Mouse (Mus musculus): ENCODE measurements around the gene Eva1c.

Gene Eva1c

DNA sequence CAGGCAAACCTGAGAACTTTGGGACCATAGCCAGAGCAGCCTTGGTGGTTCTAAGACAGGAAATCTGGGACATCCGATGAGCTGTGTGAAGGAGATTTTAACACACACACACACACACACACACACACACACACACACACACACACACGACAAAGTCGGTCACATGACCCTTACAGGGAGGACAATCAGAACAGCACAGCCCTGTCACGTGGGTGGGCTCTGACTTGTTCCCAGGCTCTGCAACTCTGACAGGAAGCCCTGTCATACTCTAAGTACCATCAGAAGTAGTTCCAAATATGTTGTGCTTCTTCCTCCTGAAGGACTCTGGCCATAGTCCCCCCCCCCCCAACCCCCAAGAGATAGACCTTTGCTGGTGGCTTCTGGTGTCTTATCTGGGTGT is 74.8 kb downstream of the Eva1c start:
- in situ Hi-C loops (cut with MboI; ENCODE audit: unreplicated experiment in 2 of 2), result no loop called here

DNA sequence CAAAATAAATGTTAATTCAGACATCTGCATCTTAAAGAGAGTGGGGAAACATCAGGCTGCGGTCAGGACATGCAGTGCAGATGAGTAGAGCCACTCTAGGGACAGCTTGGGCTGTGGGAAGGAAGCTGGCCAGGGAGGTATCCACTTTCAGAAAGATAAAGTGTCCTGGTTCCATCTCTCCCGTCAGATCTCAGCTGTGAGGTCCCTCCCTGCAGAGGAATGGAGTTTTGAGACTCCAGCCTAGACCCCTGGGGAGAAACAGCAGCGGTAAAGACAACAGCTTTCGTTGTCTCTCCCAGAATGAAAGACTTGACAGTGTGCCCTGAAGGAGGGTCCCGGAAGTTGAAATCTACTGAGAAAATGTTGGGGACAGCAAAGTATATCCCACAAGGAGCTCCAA is 76.8 kb downstream of the Eva1c start:
- in situ Hi-C loops (cut with MboI; ENCODE audit: unreplicated experiment in 2 of 2), result no loop called here

DNA sequence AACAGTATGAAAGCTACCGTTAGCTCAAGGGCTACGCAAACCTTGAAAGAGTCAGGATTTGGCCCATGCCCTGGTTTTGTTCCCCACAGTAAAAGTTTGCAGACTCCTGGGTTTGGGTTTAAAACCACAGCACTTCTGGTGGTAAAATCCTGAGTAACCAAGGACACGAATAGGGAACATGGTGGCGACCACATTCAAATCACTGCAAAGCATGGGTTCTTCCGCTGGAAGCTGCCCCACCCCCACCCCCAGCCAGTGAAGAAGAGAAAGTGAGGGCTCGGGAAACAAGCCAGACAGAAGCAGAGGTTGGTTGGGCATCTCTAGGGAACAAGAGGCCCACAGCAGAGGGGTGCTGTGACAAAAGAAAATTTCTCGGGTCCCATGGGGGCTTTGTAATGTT is 80.7 kb downstream of the Eva1c start:
- in situ Hi-C loops (cut with MboI; ENCODE audit: unreplicated experiment in 2 of 2), result no loop called here

DNA sequence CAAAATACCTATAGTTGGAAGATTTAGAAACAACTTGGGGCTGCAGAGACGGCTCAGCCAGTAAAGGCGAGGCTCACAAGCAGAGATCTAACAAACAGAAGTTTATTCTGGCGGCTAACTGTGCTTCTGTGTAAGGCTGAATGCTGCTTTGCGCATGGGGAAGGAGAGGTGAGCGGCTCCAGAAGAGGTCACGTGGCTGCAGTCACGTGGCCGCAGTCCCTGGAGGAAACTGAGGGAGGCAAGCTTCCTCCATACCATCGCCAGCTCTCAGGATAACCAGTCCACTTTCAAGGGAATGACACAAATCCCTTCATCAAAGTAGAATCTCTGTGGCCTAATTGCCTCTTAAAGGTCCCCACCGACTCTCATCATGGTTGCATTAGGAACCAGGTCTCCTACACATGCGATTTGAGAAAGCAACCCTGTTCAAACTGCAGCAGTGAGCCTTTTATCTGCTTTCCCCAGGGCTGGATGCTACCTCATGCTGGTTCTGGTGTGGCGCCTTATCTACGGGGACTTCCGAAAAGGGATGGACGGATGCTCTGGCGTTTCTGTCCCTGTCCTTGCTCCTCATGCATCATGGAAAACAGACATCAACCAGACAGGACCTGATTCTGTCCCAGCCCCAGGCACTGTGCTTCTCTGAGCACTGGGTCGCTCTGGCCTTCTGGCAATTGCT is 84.5 kb downstream of the Eva1c start:
- in situ Hi-C loops (cut with MboI; ENCODE audit: unreplicated experiment in 2 of 2), result no loop called here

DNA sequence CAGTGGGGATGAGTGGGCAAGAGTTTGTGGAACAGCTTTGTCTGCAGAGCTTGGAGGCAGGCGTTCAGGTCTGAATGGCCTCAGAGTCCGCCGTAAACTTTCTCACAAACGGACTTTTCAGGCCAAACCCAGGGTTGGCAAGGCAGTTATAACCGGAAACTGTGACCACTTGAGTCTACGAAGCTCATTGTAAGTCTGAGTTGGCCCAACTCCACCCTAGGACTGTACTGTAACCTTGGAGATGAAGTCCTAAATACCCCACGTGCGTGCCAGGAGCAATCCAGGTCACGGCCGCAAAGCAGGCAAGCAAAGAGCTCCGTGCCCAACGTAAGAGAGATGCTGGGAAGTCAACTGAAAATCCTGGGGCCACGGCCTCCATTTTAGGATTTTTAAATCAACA is 85.2 kb downstream of the Eva1c start:
- in situ Hi-C loops (cut with MboI; ENCODE audit: unreplicated experiment in 2 of 2), result no loop called here

DNA sequence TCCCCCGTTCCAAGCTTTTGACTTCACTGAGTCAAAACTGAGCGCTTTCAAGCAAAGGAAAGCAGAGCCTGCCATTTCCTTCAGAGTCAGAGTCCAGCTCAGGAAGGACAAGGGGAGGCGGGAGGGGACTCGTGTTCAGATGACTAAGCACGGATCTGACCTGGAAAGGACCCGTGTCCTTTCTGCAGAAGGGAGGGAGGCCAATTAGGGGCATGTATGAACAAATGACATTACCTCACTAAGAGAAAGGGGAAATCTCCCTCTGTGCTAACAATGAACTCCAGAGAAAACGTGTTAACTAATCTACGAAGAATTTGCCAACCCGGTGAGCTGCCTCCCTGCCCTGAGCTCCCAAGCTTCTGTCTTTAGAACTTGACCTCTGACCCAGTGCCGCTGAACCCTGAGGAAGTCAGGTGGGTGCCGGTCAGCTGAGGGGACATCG is 89.5 kb downstream of the Eva1c start:
- in situ Hi-C loops (cut with MboI; ENCODE audit: unreplicated experiment in 2 of 2), result no loop called here

DNA sequence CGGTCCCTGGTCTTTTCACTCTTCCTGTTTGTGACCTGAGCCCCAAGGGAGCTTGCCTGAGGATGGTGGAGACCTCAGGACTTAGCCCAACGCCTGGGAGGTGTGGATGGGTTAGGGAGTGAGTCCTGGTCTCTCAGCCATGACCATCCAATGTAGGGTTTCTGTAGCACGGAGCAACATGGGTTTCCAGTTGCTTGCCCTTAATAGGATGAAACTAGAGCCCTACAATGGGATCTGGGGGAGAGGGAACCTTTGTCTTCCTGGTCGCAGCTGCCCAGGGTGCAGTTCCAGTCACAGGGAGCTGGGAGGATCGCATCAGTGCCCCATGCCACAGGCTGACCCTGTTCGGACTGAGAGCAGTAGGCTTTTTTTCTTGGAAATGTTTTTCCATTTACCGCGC is 90.6 kb downstream of the Eva1c start:
- in situ Hi-C loops (cut with MboI; ENCODE audit: unreplicated experiment in 2 of 2), result no loop called here

DNA sequence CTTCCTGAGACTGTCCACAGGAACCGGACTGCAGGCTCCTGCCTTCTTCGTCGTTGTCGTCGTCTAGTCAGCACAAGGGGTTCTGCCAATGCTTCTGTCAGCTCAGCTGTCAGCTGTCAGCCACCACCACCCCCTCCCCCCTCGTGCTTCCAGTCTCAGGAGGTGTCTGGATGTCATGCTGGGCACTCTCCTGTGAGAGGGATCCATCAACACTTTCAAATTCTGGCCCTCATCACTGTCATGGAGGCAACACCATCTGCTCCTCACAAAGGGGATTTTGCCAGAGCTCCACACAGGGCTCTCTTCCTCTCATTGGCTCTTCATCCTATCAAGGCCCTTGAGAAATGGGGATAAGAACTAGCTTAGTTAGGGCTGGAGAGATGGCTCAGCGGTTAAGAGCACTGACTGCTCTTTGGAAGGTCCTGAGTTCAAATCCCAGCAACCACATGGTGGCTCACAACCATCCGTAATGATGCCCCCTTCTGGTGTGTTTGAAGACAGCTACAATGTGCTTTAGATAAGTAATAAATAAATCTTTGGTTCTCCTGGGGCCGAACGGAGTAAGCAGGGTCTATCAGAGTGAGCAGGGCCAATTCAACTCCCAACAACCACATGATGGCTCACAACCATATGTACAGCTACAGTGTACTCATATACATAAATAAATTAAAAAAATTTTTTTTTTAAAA is 95.1 kb downstream of the Eva1c start:
- in situ Hi-C loops (cut with MboI; ENCODE audit: unreplicated experiment in 2 of 2), result loop anchor here in 1 of 2 experiments (5.0 kb wide), 1 partner anchor 99 kb away; no protein-coding TSS in a partner anchor

DNA sequence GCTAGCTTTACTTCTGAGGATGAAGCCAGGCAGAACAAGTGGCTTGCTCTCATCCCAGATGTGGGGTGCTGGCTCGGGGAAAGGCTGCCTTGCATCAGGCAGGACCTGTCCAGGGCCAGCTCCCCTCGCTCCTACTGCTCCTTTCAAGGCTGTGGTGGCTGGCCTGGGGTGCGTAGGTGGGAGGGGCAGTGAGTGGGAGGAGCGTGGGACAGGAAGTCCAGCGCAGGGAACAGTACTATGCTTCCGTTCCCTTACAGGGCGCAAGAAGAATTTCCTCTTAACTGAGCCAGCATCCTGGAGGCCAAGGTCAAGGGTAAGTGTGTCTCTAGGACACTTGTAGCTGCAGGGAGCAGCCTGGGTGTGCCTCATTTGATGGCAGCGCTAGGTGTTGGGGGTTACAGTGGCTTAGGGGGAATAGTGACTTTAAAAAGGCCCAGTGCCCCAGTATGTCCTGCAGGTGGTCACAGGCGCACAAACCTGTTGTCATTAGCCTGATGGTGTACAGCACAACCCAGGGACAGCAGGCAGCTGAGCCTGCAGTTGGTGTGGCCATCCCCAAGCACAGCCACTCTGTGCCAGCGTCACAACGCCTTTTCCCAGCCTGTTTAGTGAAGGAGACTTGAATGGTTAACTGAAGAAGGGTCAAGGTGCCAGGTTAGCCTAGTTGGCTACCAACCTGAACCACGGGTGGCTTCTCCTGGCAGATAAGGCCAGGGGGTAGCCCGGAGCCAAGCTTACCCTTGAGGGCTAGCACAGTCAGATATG is 98.3 kb downstream of the Eva1c start:
- in situ Hi-C loops (cut with MboI; ENCODE audit: unreplicated experiment in 2 of 2), result loop anchor here (5.0 to 25.0 kb wide), 3 partner anchors 102 to 687 kb away; no protein-coding TSS in a partner anchor

DNA sequence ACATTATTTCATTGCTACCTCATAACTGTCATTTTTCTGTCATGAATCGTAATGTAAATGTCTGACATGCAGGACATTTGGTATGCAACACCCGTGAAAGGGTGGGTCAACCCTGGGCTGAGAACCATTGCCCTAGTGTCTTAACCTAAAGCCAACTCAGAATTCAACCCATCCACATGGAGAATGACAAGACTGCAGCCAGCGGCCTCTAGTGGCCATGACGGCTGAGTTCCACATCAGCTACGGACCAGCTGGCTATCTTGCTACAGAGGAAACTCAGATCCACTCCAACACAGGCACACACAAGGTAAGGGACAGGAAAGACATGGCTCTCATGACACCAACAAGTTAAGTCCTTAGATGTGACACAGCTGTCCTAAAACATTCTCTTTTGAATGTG is 98.9 kb downstream of the Eva1c start:
- in situ Hi-C loops (cut with MboI; ENCODE audit: unreplicated experiment in 2 of 2), result loop anchor here (25.0 kb wide), 2 partner anchors 213 to 688 kb away; no protein-coding TSS in a partner anchor

DNA sequence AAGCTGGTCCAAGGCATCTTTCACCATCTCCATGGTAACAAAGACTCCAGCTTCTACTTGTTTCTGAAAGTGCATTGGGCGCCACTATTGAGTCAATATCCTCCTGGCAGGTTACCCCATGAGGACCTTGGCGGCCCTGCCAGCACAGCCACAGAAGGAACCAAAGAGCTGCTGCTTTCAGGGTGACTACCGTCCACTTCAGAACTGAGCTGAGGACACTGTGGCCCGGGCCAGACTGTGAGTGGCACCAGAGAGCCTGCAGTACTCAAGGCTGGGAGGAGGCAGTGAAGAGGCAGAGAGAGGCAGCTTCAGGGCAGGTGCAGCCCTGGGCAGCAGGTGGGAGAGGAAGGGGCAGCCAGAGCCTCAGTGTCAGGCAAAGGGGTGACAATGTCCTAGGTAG is 100.9 kb downstream of the Eva1c start:
- in situ Hi-C loops (cut with MboI; ENCODE audit: unreplicated experiment in 2 of 2), result loop anchor here (25.0 kb wide), 2 partner anchors 215 to 690 kb away; no protein-coding TSS in a partner anchor

DNA sequence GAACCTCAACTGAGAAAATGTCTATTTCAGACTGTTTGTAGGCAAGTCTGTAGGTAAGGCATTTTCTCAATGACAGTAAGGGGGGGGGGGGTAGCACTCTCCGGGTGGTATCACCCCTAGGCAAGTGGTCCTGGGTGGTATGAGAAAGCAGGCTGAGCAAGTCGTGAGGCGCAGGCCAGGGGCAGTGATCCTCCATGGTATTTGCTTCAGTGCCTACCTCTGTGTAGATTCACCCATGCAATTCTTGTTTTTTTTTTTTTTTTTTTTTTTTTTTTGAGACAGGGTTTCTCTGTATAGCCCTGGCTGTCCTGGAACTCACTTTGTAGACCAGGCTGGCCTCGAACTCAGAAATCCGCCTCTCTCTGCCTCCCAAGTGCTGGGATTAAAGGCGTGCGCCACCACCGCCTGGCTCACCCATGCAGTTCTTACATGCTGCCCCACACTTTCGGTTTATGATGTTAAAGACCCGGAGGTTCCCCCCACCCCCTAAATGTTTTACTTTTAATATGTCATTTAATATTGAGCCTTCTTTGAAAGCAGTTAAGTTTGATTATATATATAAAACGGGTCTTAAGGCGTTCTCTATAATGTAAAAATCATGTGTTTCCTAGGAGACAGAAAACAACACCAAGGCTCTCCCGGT is 107.1 kb downstream of the Eva1c start:
- in situ Hi-C loops (cut with MboI; ENCODE audit: unreplicated experiment in 2 of 2), result loop anchor here (10.0 to 25.0 kb wide), 7 partner anchors 81 to 1371 kb away; partner anchors contain the start of genes Paxbp1 (in 2 of the 2), Smim11 (in 1 of the 2), Synj1 (in 1 of the 2) and Urb1 (in 1 of the 2)

DNA sequence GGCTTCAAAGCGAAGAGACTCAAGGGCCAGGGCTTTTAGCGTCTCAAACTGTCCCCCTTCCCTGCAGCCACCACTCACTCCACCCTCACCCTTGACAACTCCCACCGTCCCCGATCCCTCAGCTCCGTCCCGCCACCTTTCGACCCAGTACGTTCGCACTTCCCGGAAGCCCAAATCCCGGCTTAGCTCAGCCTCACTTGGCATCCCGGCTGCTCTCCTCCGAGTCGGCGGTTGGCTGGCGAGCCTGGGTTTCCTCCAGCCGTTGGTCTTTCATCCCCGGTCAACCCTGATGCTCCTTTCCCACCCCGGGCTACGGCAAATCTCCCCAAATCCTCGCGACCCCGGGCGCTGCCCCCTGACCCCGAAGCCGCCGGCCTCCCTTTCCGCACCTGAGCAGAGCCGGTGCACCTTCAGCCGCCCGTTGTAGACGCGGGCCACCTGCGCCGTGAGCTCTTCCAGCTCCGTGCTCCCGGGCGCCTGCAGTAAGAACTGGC is 107.7 kb downstream of the Eva1c start:
- in situ Hi-C loops (cut with MboI; ENCODE audit: unreplicated experiment in 2 of 2), result loop anchor here (10.0 to 25.0 kb wide), 7 partner anchors 81 to 1371 kb away; partner anchors contain the start of genes Paxbp1 (in 2 of the 2), Smim11 (in 1 of the 2), Synj1 (in 1 of the 2) and Urb1 (in 1 of the 2)

DNA sequence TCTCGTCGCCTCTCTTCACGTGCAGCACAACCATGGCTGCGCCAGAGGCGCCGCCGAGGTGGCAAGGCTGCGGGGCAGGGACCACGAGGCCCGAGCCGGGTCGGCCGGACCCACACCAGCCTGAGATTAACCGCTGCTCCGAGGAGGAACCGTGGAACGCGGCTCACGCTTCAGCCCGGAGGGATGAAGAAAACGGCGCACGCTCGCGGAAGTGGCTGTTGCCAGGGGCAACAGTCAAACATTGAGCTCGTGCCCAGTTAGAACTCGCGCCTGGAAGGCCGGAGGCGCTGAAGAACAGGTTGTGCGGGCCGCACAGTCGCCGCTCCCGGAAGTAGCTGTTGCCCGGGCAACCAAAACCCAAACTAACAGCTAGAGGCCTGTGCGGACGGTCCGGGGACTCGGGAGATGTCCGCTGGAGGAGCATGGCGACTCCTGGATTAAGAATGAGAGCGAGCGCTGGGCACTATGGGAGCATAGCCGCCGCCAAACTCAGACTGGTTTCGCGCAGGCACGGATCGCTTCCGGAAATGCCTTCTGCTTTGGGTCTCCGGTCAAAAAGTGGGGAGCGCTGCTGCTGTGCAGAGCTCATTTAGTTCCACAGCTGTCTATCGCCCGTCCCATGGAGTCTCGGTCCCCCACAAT is 108.3 kb downstream of the Eva1c start, which contains the start of gene Cfap298:
Cfap298 (minus strand) TSS at position 428 of the 642 bp plus-strand sequence.
- in situ Hi-C loops (cut with MboI; ENCODE audit: unreplicated experiment in 2 of 2), result loop anchor here (5.0 to 25.0 kb wide), 8 partner anchors 80 to 1370 kb away; partner anchors contain the start of genes Paxbp1 (in 2 of the 2), Smim11 (in 1 of the 2), Synj1 (in 1 of the 2) and Urb1 (in 1 of the 2)

DNA sequence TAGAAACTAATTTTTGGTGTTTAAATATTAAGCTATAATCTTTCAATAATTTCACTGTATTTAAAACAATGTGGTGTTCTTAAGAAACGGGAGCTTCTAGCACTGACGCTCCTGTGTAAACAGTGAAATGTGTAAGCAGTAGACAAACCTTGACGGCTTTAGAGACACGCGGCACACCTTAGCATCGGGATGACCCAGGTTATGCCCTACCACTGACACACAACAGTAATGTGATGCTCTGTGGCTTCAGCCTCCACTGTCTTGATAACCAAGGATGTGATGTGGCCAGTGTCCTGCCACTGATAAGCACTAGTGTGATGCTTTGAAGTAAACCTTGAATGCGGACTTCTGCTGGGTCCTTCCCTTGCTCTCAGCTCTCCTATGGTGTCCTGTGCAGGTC is 114.7 kb downstream of the Eva1c start:
- in situ Hi-C loops (cut with MboI; ENCODE audit: unreplicated experiment in 2 of 2), result loop anchor here (25.0 kb wide), 2 partner anchors 229 to 704 kb away; no protein-coding TSS in a partner anchor

DNA sequence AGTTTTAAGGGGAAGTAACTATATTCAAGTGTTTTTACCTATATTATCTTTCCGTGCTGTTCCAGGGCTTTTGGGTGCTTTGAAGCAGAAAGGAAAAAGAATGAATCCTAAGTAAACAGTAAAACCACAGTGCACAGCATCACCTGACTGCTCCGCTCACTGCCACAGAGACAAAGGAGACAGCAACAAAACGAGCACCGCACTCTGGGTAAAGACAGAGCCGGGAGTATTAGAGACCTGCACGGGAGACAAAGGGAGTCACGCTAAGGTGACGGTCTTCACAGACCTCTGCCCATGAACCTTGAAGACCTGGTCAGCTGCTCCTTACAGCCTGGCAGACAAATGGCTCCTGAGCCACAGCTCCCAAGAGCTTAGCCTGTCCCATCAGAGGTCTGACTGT is 120.5 kb downstream of the Eva1c start:
- in situ Hi-C loops (cut with MboI; ENCODE audit: unreplicated experiment in 2 of 2), result loop anchor here (25.0 kb wide), 2 partner anchors 235 to 710 kb away; no protein-coding TSS in a partner anchor

DNA sequence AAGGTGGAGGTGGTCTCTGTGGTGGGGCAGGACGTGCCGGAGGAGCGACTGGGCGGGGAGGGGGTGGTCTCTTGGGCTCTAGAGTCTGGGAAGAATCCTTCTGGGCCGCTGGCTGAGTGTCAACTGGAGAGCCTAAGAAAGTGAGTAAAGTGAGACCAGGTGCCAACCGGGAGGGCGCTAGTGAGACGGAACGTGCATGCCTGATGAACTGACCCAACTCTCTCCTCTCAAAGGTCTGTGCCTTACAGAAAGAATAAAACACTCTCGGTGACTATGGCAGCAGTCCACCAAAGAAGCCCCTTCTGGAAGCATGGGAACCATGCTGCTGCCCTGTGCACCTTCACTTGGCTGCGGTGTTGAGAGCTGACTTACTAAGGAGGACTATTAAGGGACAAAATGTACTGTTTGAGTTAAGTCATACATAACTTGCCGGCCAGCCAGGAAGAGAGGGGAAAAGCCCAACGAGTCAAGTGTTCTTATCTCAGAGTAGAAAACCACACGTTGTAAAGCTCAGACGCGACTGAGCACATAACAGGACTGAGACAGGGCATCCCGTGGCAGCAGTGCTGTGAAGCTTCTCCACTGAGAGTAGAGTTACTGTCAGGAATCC is 123.9 kb downstream of the Eva1c start:
- in situ Hi-C loops (cut with MboI; ENCODE audit: unreplicated experiment in 2 of 2), result no loop called here

DNA sequence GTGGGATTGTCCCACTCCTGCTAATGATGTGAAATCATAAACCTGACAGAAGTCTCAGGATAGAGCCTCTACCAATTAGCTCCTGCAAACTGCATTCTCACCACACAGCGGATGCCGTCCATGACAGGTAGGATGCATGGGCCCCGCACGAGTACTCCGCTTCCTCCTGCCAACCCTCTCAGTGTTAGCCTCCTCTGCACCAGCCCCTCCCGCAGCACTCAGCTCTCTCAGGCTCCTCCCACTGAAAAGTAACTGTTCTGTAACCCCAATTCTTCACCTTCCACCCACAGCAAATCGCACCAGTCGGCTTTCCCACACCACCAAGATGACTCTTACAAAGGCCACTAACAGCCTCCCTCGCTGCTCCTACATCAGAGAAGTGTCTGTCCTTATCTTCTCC is 126.6 kb downstream of the Eva1c start:
- in situ Hi-C loops (cut with MboI; ENCODE audit: unreplicated experiment in 2 of 2), result no loop called here

DNA sequence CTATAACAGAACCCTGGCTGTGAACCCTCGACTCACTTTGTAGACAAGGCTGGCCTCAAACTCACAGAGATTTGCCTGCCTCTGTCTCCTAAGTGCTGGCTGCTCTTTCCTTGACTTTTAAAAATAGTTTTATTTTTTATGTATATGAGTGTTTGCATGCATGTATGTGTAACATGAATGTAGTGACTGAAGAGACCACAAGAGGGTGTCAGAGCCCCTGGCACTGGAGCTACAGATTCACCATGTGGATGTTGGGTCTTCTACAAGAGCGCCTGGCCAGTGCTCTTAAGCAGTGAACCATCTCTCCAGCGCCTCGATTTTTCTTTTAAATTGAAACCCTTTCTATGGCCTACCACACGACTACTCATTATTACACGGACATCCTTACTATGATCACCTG is 127.3 kb downstream of the Eva1c start:
- in situ Hi-C loops (cut with MboI; ENCODE audit: unreplicated experiment in 2 of 2), result no loop called here

Data from v-Abl transformed pro-B cells (cell line).